Mouse (Mus musculus) liver, adult 2 months (tissue): ENCODE results near the gene Pcif1.

ENCODE experiments used
- CTCF ChIP-seq: fragments of 200-500 bp; IDR thresholded peaks from 2 replicates; pipeline ENCODE4 v1.5.1; 2011; ENCODE audit warnings: low read depth, low read length, control low read depth
- POLR2A ChIP-seq: fragments of 200-500 bp; IDR thresholded peaks from 2 replicates; pipeline ENCODE4 v1.6.1; 2011; ENCODE audit warnings: low read length, control low read depth; ENCODE audit not compliant: insufficient read depth; ENCODE audit errors: extremely low read depth

- TF ChIP-seq POLR2A, result no peak
- no peak for TF ChIP-seq CTCF
These were observed 18.9 kb downstream of the Pcif1 start for GRCm38 (mm10) chr2:164898008-164898407.
